Mouse (Mus musculus) embryonic facial prominence, embryonic 12.5 days (tissue): ENCODE measurements around the gene Clec12a. TPM values are rescaled to one million over a fixed set of nuclear protein-coding genes. Genes with fewer than 3 reads are reported as not detected.
"Not testable (repeated sequence)": the region's sequence is repeated elsewhere in the genome, so short reads cannot be mapped to it uniquely, and the experiment has no call there.

Experiments
- ATAC-seq: fragments of 200-750 bp; cut with Nextera tagmentation; 2 replicates; pipeline ENCODE4 v1.8.0; 2017; ENCODE audit not compliant: insufficient number of reproducible peaks, insufficient read depth, low FRiP score, low TSS enrichment
- H3K27ac ChIP-seq: fragments of 300-500 bp; sonication (generic); 2 replicates; pipeline ENCODE4 v1.5.1; 2016; ENCODE audit warnings: mild to moderate bottlenecking
- H3K27me3 ChIP-seq: fragments of 300-500 bp; sonication (generic); 2 replicates; pipeline ENCODE4 v1.6.1; 2016; ENCODE audit warnings: mild to moderate bottlenecking, moderate library complexity
- H3K36me3 ChIP-seq: fragments of 300-500 bp; sonication (generic); 2 replicates; pipeline ENCODE4 v1.6.1; 2016; ENCODE audit warnings: mild to moderate bottlenecking
- H3K4me1 ChIP-seq: fragments of 300-500 bp; sonication (generic); 2 replicates; pipeline ENCODE4 v1.6.1; 2016
- H3K4me2 ChIP-seq: fragments of 300-500 bp; sonication (generic); replicated peaks from 2 replicates; pipeline ENCODE4 v1.6.1; 2016; ENCODE audit warnings: mild to moderate bottlenecking, moderate library complexity
- H3K4me3 ChIP-seq: fragments of 300-500 bp; sonication (generic); 2 replicates; pipeline ENCODE4 v1.5.1; 2016; ENCODE audit warnings: mild to moderate bottlenecking
- H3K9ac ChIP-seq: fragments of 300-500 bp; sonication (generic); 2 replicates; pipeline ENCODE4 v1.6.1; 2016; ENCODE audit warnings: mild to moderate bottlenecking, moderate library complexity
- H3K9me3 ChIP-seq: fragments of 300-500 bp; sonication (generic); 2 replicates; pipeline ENCODE4 v1.6.1; 2016; ENCODE audit warnings: mild to moderate bottlenecking, moderate library complexity
- WGBS: fragments of 180-500 bp; shearing (Covaris S2); methylation state at CpG from one replicate; pipeline ENCODE4 v1.1.7; 2016; 5-methylcytosine and 5-hydroxymethylcytosine counted together
- polyA plus RNA-seq: library from polyadenylated mRNA; unstranded; fragments of >200 nt; fragmentation: Nextera tagmentation; extraction: Ambion mirVana; gene quantifications from 2 replicates; pipeline ENCODE4 v1.2.1, GENCODE M21; 2016

Clec12a gene
- 0.37 and 0.95 TPM in 2 replicates for polyA plus RNA-seq

DNA sequence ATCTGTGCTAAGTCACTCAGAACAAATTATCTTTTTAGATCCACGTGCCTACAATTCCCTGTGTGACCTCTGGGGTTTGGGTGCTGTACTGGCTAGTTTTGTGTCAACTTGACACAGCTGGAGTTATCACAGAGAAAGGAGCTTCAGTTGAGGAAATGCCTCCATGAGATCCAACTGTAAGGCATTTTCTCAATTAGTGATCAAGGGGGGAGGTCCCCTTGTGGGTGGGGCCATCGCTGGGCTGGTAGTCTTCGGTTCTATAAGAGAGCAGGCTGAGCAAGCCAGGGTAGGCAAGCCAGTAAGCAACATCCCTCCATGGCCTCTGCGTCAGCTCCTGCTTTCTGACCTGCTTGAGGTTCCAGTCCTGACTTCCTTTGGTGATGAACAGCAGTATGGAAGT is at the start of gene Clec12a:
Clec12a (plus strand) TSS at position 301 of the 400 bp plus-strand sequence.
- 82% methylated on average over 4 of the region's 4 CpGs for WGBS
- ATAC-seq: not testable (repeated sequence)

DNA sequence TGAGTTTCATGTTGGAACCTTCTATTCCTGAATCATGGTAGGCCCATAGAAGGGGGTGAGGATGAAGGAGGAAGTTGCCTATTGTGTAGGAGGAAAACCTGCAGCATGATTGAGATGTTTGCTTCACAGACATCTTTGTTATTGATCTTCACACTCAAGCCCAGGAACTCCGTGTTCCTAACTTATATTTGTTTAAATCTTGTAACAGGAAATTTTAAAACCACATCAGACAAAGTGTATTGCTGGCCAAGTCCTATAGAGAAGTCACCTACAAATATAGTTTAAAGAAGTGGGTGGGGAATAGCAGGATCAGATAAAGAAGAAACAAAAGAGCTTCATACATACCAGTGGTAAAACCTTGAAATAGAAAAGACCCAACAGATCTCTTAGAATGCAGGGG is 38.3 kb upstream of the Clec12a start:
- ATAC-seq: no peak
- no peak overlapping the region for H3K9ac ChIP-seq
- no peak overlapping the region for H3K4me2 ChIP-seq
- no peak overlapping the region for H3K27ac ChIP-seq
- no peaks in the 10 kb centered on the region for H3K36me3 ChIP-seq
- H3K27me3 ChIP-seq: no peaks in the 10 kb centered on the region
- no peak overlapping the region for H3K4me3 ChIP-seq
- H3K9me3 ChIP-seq: no peaks in the 10 kb centered on the region
- H3K4me1 ChIP-seq: no peaks in the 10 kb centered on the region
- WGBS: 59% methylated on average over 1 of the region's 1 CpGs

More for the DNA sequence above, at the start of gene Clec12a:
- H3K9ac ChIP-seq, H3K36me3 ChIP-seq, H3K4me1 ChIP-seq, H3K27me3 ChIP-seq, H3K4me3 ChIP-seq, H3K9me3 ChIP-seq, H3K27ac ChIP-seq, H3K4me2 ChIP-seq: not testable (repeated sequence)

GRCm38 (mm10) chr6:129312499-129312898 is 30.0 kb upstream of the Clec12a start:
- H3K4me2 ChIP-seq: no peak overlapping the region

DNA sequence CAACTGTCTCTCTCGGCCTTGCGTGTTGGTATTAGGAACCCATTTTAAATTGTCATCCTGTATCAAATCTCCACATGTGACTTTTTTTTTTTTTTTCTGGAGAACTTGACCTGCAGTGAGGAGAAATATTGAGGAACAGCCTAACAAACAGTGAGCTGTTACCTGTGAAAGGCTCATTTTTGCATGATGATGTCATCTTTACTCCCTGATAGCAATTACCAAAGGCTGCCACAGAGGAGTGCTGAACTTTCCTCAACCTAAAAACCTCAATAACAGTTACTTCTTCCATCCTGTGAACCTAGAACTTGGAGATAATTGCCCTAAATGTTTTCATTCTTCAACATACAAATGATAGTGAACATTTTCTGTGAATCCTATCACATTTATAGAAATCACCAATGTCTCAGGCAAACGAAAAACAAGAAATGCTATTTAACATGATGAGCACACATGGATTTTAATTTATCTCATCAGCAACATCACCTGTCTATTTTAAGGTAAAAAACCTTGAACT is 27.8 kb upstream of the Clec12a start:
- Histone ChIP-seq H3K4me2 (no peak overlapping the region), H3K36me3 (no peaks in the 10 kb centered on the region), H3K4me1 (no peaks in the 10 kb centered on the region), H3K27me3 (no peaks in the 10 kb centered on the region), H3K4me3 (no peak overlapping the region), H3K27ac (no peak overlapping the region), H3K9me3 (no peaks in the 10 kb centered on the region), H3K9ac (no peak overlapping the region)
- 78% methylated on average over 3 of the region's 3 CpGs for WGBS
- ATAC-seq: no peak

More at GRCm38 (mm10) chr6:129312499-129312898, 30.0 kb upstream of the Clec12a start:
- no peaks in the 10 kb centered on the region for H3K27me3 ChIP-seq
- no peaks in the 10 kb centered on the region for H3K36me3 ChIP-seq
- H3K9me3 ChIP-seq: no peaks in the 10 kb centered on the region
- WGBS: 76% methylated on average over 3 of the region's 3 CpGs
- no peak overlapping the region for H3K27ac ChIP-seq
- H3K4me3 ChIP-seq: no peak overlapping the region
- H3K4me1 ChIP-seq: no peaks in the 10 kb centered on the region
- H3K9ac ChIP-seq: no peak overlapping the region
- ATAC-seq: no peak

GRCm38 (mm10) chr6:129315698-129316097 is 26.8 kb upstream of the Clec12a start:
- ATAC-seq: no peak
- H3K27ac ChIP-seq: no peak overlapping the region
- no peaks in the 10 kb centered on the region for H3K27me3 ChIP-seq
- H3K4me1 ChIP-seq: no peaks in the 10 kb centered on the region
- H3K4me3 ChIP-seq: no peak overlapping the region
- no peak overlapping the region for H3K9ac ChIP-seq
- H3K36me3 ChIP-seq: no peaks in the 10 kb centered on the region
- WGBS: 79% methylated on average over 1 of the region's 1 CpGs
- no peak overlapping the region for H3K4me2 ChIP-seq
- H3K9me3 ChIP-seq: no peaks in the 10 kb centered on the region

GRCm38 (mm10) chr6:129316463-129316862 is 26.0 kb upstream of the Clec12a start:
- 67% methylated on average over 2 of the region's 2 CpGs for WGBS
- Histone ChIP-seq H3K9ac (no peak overlapping the region), H3K9me3 (no peaks in the 10 kb centered on the region), H3K4me1 (no peaks in the 10 kb centered on the region), H3K27me3 (no peaks in the 10 kb centered on the region), H3K27ac (no peak overlapping the region), H3K36me3 (no peaks in the 10 kb centered on the region), H3K4me2 (no peak overlapping the region), H3K4me3 (no peak overlapping the region)
- ATAC-seq: no peak

DNA sequence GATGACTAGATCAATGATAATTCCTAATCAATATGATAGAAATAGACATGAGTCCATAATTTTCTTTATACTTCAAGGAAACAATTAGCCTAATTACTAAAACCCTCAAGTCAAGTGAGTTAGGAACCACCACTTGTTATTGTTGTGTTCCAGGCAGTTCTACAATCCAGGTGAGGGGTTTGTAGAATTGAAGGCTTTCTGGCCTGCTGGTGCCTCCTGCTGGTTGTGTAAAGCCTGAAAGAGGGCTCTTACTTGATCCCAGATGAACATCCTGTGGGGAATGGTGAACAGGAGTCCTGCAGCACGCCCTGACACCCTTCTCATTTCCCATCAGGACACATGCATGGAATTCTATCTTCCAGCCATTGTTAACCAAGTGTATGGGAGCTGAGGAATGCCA is 24.1 kb upstream of the Clec12a start:
- no peaks in the 10 kb centered on the region for H3K4me1 ChIP-seq
- 35% methylated on average over 1 of the region's 1 CpGs for WGBS
- no peaks in the 10 kb centered on the region for H3K27me3 ChIP-seq
- no peaks in the 10 kb centered on the region for H3K36me3 ChIP-seq
- no peaks in the 10 kb centered on the region for H3K9me3 ChIP-seq
- H3K27ac ChIP-seq: no peak overlapping the region
- no peak overlapping the region for H3K4me2 ChIP-seq
- no peak overlapping the region for H3K9ac ChIP-seq
- no peak for ATAC-seq
- H3K4me3 ChIP-seq: no peak overlapping the region

DNA sequence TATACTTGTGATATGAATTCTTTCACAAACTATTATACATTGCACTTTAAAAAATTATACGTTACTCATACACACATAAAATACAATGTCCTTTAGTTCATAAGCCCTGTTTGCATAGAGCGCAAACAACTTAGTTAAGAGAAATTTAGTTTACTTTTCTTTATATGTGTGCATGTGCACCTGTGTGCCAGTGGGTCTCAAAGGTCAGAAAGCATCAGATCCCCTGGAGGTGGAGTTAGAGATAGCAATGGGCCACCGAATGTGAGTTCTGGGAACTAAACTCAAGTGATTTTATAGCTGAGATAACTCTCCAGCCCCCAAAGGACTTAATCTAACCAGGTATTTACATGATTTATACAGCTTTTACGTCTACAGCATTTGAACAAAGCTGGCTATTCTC is 23.2 kb upstream of the Clec12a start:
- Histone ChIP-seq H3K36me3 (no peaks in the 10 kb centered on the region), H3K27ac (no peak overlapping the region), H3K4me2 (no peak overlapping the region), H3K27me3 (no peaks in the 10 kb centered on the region), H3K4me3 (no peak overlapping the region), H3K4me1 (no peaks in the 10 kb centered on the region), H3K9ac (no peak overlapping the region), H3K9me3 (no peaks in the 10 kb centered on the region)
- 73% methylated on average over 4 of the region's 4 CpGs for WGBS
- no peak for ATAC-seq

DNA sequence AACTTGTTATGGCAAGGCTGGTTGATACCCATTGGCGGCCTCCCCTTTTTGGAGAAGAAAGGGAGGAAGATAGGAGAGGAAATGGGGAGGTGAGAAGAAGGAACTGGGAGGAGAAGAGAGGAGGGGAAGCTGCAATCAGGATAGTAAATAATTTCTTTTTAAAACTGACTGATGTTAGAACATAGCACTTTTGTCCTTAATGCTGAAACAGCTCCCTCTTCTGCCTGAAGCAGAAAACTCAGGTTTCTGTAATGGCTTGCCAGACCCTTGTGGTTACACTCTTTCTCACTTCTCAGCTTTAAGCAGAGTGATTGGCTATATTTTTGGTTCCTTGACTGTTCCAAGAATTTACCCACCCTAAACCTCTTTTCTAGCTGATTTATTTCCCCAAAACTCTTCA is 16.5 kb upstream of the Clec12a start:
- no peak for ATAC-seq
- H3K4me2 ChIP-seq: no peak overlapping the region
- no peaks in the 10 kb centered on the region for H3K9me3 ChIP-seq
- no peak overlapping the region for H3K4me3 ChIP-seq
- H3K27ac ChIP-seq: no peak overlapping the region
- H3K36me3 ChIP-seq: no peaks in the 10 kb centered on the region
- H3K9ac ChIP-seq: no peak overlapping the region
- H3K27me3 ChIP-seq: no peaks in the 10 kb centered on the region
- 79% methylated on average over 1 of the region's 1 CpGs for WGBS
- H3K4me1 ChIP-seq: no peaks in the 10 kb centered on the region

- no peaks in the 10 kb centered on the region for H3K9me3 ChIP-seq
- WGBS: 78% methylated on average over 13 of the region's 13 CpGs
- no peak overlapping the region for H3K27ac ChIP-seq
- no peak overlapping the region for H3K9ac ChIP-seq
- no peaks in the 10 kb centered on the region for H3K4me1 ChIP-seq
- no peaks in the 10 kb centered on the region for H3K27me3 ChIP-seq
- H3K4me2 ChIP-seq: no peak overlapping the region
- no peaks in the 10 kb centered on the region for H3K36me3 ChIP-seq
- ATAC-seq: no peak
- no peak overlapping the region for H3K4me3 ChIP-seq
Observed at GRCm38 (mm10) chr6:129326568-129327150, 15.8 kb upstream of the Clec12a start.

DNA sequence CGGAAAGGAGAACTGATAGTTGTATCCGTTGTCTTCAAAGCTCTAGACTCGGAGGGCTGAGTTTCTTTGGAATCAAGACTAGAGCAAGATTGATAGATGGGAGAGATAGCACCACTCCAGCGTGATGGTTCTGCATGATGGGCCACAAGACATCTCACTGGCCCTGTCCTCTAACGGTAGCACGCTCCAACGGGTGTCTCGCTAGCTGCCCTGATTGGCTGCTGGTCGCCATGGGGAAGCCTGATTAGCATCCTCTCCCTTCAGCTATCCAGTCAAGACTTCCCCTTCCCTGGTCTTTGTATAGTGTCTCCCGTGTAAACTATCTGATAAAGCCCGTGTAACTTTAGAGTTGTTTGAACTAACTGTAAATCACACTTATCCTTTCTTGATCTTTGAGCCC is 10.9 kb upstream of the Clec12a start, which contains the start of gene 4922502D21Rik:
4922502D21Rik (minus strand) TSS at position 187 of the 400 bp plus-strand sequence.
- ATAC-seq: no peak
- H3K4me2 ChIP-seq: no peak within 1 kb of the TSS
- 58% methylated on average over 11 of the region's 11 CpGs for WGBS
- no peaks in the 10 kb centered on the region for H3K4me1 ChIP-seq
- H3K4me3 ChIP-seq: no peak within 1 kb of the TSS
- H3K9ac ChIP-seq: no peak within 1 kb of the TSS
- H3K9me3 ChIP-seq: no peaks in the 10 kb centered on the region
- H3K36me3 ChIP-seq: no peaks in the 10 kb centered on the region
- no peak within 1 kb of the TSS for H3K27ac ChIP-seq
- H3K27me3 ChIP-seq: no peaks in the 10 kb centered on the region

DNA sequence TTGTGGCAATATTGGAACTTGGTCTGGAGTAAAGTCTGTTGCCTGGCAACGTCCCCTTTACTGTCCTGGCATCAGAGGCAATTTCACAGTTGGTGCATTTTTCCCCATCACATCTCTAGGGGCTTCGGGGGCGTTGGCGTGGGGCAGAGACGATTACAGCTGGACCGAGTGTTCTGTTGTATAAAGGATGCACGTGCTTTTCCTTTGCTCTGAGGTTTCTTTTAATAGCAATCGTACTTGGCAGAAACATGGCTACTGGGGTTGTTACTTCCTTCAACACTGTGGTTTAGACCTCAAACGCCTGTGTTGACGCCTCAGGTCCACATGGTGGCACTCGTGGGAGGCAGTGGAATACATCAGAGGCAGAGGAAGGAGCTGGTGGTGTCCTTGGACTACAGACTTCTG is 8.8 kb upstream of the Clec12a start:
- Histone ChIP-seq H3K4me2 (no peak overlapping the region), H3K27me3 (no peaks in the 10 kb centered on the region)
- WGBS: 39% methylated on average over 11 of the region's 11 CpGs

More for the DNA sequence above, 8.8 kb upstream of the Clec12a start:
- no peak for ATAC-seq
- Histone ChIP-seq H3K36me3 (no peaks in the 10 kb centered on the region), H3K27ac (no peak overlapping the region), H3K9ac (no peak overlapping the region), H3K4me1 (no peaks in the 10 kb centered on the region), H3K4me3 (no peak overlapping the region), H3K9me3 (no peaks in the 10 kb centered on the region)
